Mouse (Mus musculus): ENCODE results near the gene Pitpnm3.

The Pitpnm3 gene

GRCm38 (mm10) chr11:72014674-72015073, 120.9 kb downstream of the Pitpnm3 start:
- DNase-seq = no peak

GRCm38 (mm10) chr11:72011955-72012354, 123.6 kb downstream of the Pitpnm3 start:
- DNase-seq = no peak

GRCm38 (mm10) chr11:72010940-72011722, 124.4 kb downstream of the Pitpnm3 start:
- DNase-seq = no peak

- no peak for DNase-seq
Measured at GRCm38 (mm10) chr11:72010367-72010766, 125.2 kb downstream of the Pitpnm3 start.

- no peak for DNase-seq
Measured at GRCm38 (mm10) chr11:72005547-72005946, 130.0 kb downstream of the Pitpnm3 start.

- no peak for DNase-seq
Measured at GRCm38 (mm10) chr11:72003171-72003570, 132.4 kb downstream of the Pitpnm3 start.

GRCm38 (mm10) chr11:72002138-72002853, 133.3 kb downstream of the Pitpnm3 start:
- peak; percentile 57 for DNase-seq

GRCm38 (mm10) chr11:72000194-72000593, 135.4 kb downstream of the Pitpnm3 start:
- DNase-seq = no peak

Data from thymus, postnatal 14 days (tissue).